Mouse (Mus musculus) gastrocnemius, adult 18-20 months (tissue): Measurements from ENCODE around the gene Ift22. TPM values are rescaled to one million over a fixed set of nuclear protein-coding genes. Genes with fewer than 3 reads are reported as not detected.
A peak's percentile ranks its signal among the peaks of the same experiment; 100 is the strongest.
"Not testable (repeated sequence)": the region's sequence is repeated elsewhere in the genome, so short reads cannot be mapped to it uniquely, and the experiment has no call there.

ENCODE experiments used
- DNase-seq: peaks from one replicate; pipeline ENCODE4 v3.0.0; 2021; ENCODE audit warnings: low spot score
- total RNA-seq, 2 experiments: library from RNA; stranded (reverse); gene quantifications; 2 replicates each; pipeline ENCODE4 v1.2.3; 2021

Ift22 gene
- total RNA-seq, 2 experiments from 2014 or later: 4.4 to 5.3 TPM

- no peak for DNase-seq
Observed at GRCm38 (mm10) chr5:136945084-136945483, 37.1 kb downstream of the Ift22 start.

- DNase-seq: no peak
Observed at GRCm38 (mm10) chr5:136947874-136948273, 39.9 kb downstream of the Ift22 start.

- DNase-seq: not testable (repeated sequence)
Observed at GRCm38 (mm10) chr5:136949551-136950336, 41.8 kb downstream of the Ift22 start.

GRCm38 (mm10) chr5:136950521-136950920 is 42.6 kb downstream of the Ift22 start:
- no peak for DNase-seq

GRCm38 (mm10) chr5:136952153-136952552 is 44.2 kb downstream of the Ift22 start:
- no peak for DNase-seq

- DNase-seq: peak; percentile 97
Observed at GRCm38 (mm10) chr5:136953015-136953414, 45.1 kb downstream of the Ift22 start, which contains the start of gene Fis1. Gene Fis1 (plus strand): TSS chr5:136953275.

- DNase-seq: no peak
Observed at GRCm38 (mm10) chr5:136953440-136953951, 45.5 kb downstream of the Ift22 start.

- no peak for DNase-seq
Observed at GRCm38 (mm10) chr5:136955622-136956021, 47.7 kb downstream of the Ift22 start.

- DNase-seq: no peak
Observed at GRCm38 (mm10) chr5:136957250-136957649, 49.3 kb downstream of the Ift22 start.

GRCm38 (mm10) chr5:136958991-136959605 is 51.1 kb downstream of the Ift22 start:
- no peak for DNase-seq

GRCm38 (mm10) chr5:136960053-136960452 is 52.1 kb downstream of the Ift22 start:
- DNase-seq: peak; percentile 38

- no peak for DNase-seq
Observed at GRCm38 (mm10) chr5:136961334-136961982, 53.5 kb downstream of the Ift22 start.

- DNase-seq: peak; percentile 90
Observed at GRCm38 (mm10) chr5:136961983-136962461, 54.1 kb downstream of the Ift22 start.

GRCm38 (mm10) chr5:136962501-136962900 is 54.6 kb downstream of the Ift22 start:
- peak; percentile 86 for DNase-seq

GRCm38 (mm10) chr5:136962966-136963540 is 55.1 kb downstream of the Ift22 start:
- no peak for DNase-seq

Other genes with a start within 250 kb of the Ift22 start
- 1 to 10 TPM; 3.4 to 7.0 TPM for gene Myl10, start 215.0 kb upstream of the Ift22 start, total RNA-seq
- gene Col26a1, start 24.9 kb upstream of the Ift22 start, total RNA-seq: under 1 TPM; 0.31 to 0.75 TPM
- gene Fis1, start 45.1 kb downstream of the Ift22 start, total RNA-seq: 100 to 1,000 TPM; 173 to 186 TPM
- gene Cldn15, start 58.5 kb downstream of the Ift22 start, total RNA-seq: 1 to 10 TPM; 1.6 TPM
- gene Plod3, start 78.9 kb downstream of the Ift22 start, total RNA-seq: 10 to 100 TPM; 16.8 to 19.7 TPM
- 10 to 100 TPM; 73.3 to 76.9 TPM for gene Znhit1, start 79.9 kb downstream of the Ift22 start, total RNA-seq
- gene Vgf, start 118.2 kb downstream of the Ift22 start, total RNA-seq: not detected
- 10 to 100 TPM; 14.0 to 17.1 TPM for gene Ap1s1, start 138.0 kb downstream of the Ift22 start, total RNA-seq
- gene Serpine1, start 164.1 kb downstream of the Ift22 start, total RNA-seq: 1 to 10 TPM; 4.9 to 5.5 TPM
- gene Trim56, start 208.1 kb downstream of the Ift22 start, total RNA-seq: 1 to 10 TPM; 7.4 to 8.0 TPM
- not detected for gene Muc3, start 241.2 kb downstream of the Ift22 start, total RNA-seq